Mouse (Mus musculus) liver, postnatal 0 days (tissue): Measurements from ENCODE around the gene C1qtnf7. TPM values are rescaled to one million over a fixed set of nuclear protein-coding genes. Genes with fewer than 3 reads are reported as not detected.

ENCODE experiments used
- ATAC-seq: fragments of 200-750 bp; cut with Nextera tagmentation; 2 replicates; pipeline ENCODE4 v1.8.0; 2017; ENCODE audit warnings: mild to moderate bottlenecking, moderate library complexity
- DNase-seq: peaks from one replicate; pipeline ENCODE4 v3.0.0-alpha.2; 2016
- H3K27ac ChIP-seq: fragments of 300-500 bp; sonication (generic); 2 replicates; pipeline ENCODE4 v1.5.1; 2014; ENCODE audit warnings: antibody characterized with exemption, moderate library complexity, mild to moderate bottlenecking, low read depth
- H3K27me3 ChIP-seq: fragments of 300-500 bp; sonication (generic); 2 replicates; pipeline ENCODE4 v1.6.1; 2014; ENCODE audit warnings: low read length, control low read depth, mixed read lengths; ENCODE audit not compliant: insufficient read depth
- H3K36me3 ChIP-seq: fragments of 300-500 bp; sonication (generic); replicated peaks from 2 replicates; pipeline ENCODE4 v1.6.1; 2014; ENCODE audit warnings: mild to moderate bottlenecking, control low read depth, low read length, moderate library complexity, mixed read lengths; ENCODE audit not compliant: insufficient read depth
- H3K4me1 ChIP-seq: fragments of 300-500 bp; sonication (generic); 2 replicates; pipeline ENCODE4 v1.6.1; 2014; ENCODE audit warnings: antibody characterized with exemption, mild to moderate bottlenecking, control low read depth; ENCODE audit not compliant: insufficient read depth
- H3K4me2 ChIP-seq: fragments of 300-500 bp; sonication (generic); 2 replicates; pipeline ENCODE4 v1.6.1; 2014; ENCODE audit warnings: low read depth, mild to moderate bottlenecking, low read length, moderate library complexity, mixed read lengths
- H3K4me3 ChIP-seq: fragments of 300-500 bp; sonication (generic); 2 replicates; pipeline ENCODE4 v1.5.1; 2014; ENCODE audit warnings: low read depth, low read length
- H3K9ac ChIP-seq: fragments of 300-500 bp; sonication (generic); replicated peaks from 2 replicates; pipeline ENCODE4 v1.6.1; 2014; ENCODE audit warnings: mild to moderate bottlenecking, moderate library complexity
- H3K9me3 ChIP-seq: fragments of 300-500 bp; sonication (generic); 2 replicates; pipeline ENCODE4 v1.6.1; 2016; ENCODE audit warnings: mild to moderate bottlenecking, control low read depth, low read length, mixed read lengths
- CTCF ChIP-seq: sonication (generic); IDR thresholded peaks from 2 replicates; pipeline ENCODE4 v1.5.1; 2016; ENCODE audit warnings: antibody characterized with exemption, low read depth
- EP300 ChIP-seq: IDR thresholded peaks from 2 replicates; pipeline ENCODE4 v1.6.1; 2016; ENCODE audit warnings: antibody characterized with exemption, low read depth, mild to moderate bottlenecking
- WGBS: fragments of 180-500 bp; shearing (Covaris S2); extraction: QIAGEN DNeasy Blood & Tissue Kit; methylation state at CpG from one replicate; pipeline ENCODE4 v1.1.7; 2014; ENCODE audit not compliant: insufficient replicate concordance; 5-methylcytosine and 5-hydroxymethylcytosine counted together
- polyA plus RNA-seq: library from polyadenylated mRNA; unstranded; fragments of >200 nt; fragmentation: Nextera tagmentation; extraction: Ambion mirVana; gene quantifications from 2 replicates; pipeline ENCODE4 v1.2.1, GENCODE M21; 2015

The C1qtnf7 gene
- polyA plus RNA-seq, 1 experiment from 2014 or later: 1.7 TPM

DNA sequence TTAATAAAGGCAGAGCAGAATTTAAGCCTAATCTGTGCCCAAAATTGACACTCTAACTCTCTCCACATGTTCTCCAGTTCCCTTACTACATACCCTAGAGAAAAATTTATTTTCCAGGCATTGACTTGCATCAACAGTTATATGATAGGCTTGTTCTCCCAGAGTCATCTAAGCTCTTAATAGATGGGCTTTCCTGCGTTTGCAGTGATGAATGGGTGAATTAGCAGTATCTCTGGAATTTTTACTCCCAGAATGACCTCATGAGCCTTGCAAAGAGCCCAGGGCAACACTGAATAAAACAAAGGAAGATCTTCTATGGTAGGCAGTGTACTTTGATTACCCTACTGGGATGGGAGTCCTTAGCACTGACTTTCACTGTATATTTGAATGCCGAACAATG lies 33.5 kb upstream of the C1qtnf7 start:
- WGBS: 64% methylated on average over 2 of the region's 2 CpGs
- TF ChIP-seq EP300 (no peak), CTCF (no peak)
- Histone ChIP-seq H3K4me2 (no peak overlapping the region), H3K27ac (no peak overlapping the region), H3K27me3 (no peaks in the 10 kb centered on the region), H3K4me3 (no peak overlapping the region), H3K36me3 (no peaks in the 10 kb centered on the region), H3K4me1 (no peaks in the 10 kb centered on the region), H3K9me3 (no peaks in the 10 kb centered on the region), H3K9ac (no peak overlapping the region)
- ATAC-seq: no peak
- no peak for DNase-seq

DNA sequence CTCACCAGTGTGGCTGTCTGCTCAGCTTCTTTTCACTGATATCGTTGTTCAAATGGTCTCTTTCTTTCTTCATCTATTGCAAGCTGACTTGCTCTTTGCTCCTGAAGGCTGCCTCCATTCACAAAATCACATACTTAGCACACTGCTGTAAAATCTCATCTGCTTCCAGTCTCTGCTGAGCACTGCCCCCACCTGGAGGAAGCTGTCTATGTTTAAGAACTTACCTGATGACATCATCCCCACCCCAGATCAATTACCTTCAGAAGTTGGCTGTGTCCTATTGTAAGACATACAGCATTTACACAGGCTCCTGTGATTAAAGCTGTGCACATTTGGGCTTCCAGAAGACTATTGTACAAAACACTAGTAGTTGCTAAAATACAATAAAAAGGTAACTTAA lies 13.5 kb upstream of the C1qtnf7 start:
- no peaks in the 10 kb centered on the region for H3K9me3 ChIP-seq
- TF ChIP-seq CTCF (no peak), EP300 (no peak)
- no peak overlapping the region for H3K9ac ChIP-seq
- DNase-seq (no peak), ATAC-seq (no peak)
- no peak overlapping the region for H3K4me2 ChIP-seq
- H3K36me3 ChIP-seq: no peaks in the 10 kb centered on the region
- H3K27ac ChIP-seq: no peak overlapping the region
- no peak overlapping the region for H3K4me3 ChIP-seq
- 69% methylated on average over 1 of the region's 1 CpGs for WGBS
- H3K4me1 ChIP-seq: no peaks in the 10 kb centered on the region
- H3K27me3 ChIP-seq: no peaks in the 10 kb centered on the region

DNA sequence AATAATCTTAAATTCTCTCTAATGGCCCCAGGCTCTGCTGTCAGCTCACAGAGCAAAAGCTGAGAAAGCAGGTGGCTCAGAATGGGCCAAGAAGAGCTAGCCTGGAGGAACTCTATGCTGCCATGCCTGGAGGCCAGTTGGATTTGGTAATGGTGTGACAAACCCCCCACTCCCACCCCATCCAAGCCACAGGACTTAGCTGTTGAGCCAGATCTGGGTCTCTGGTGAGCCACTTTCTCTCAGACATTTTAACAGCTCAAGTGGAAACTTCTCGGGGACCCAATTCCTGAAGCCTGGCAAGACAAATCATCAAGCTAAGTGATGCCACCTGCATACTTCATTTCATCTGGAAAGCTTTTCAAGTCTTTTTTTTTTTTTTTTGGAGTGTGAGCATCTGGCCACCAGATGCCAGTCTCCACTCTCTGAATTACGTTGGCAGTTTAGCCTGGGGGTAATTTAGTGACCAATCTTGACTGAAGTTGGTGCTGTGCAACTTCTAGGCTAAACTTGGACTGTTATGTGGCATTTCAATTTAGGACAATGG lies 11.0 kb upstream of the C1qtnf7 start:
- no peaks in the 10 kb centered on the region for H3K36me3 ChIP-seq
- 71% methylated on average over 2 of the region's 2 CpGs for WGBS
- no peaks in the 10 kb centered on the region for H3K27me3 ChIP-seq
- no peak for DNase-seq
- no peaks in the 10 kb centered on the region for H3K9me3 ChIP-seq
- no peaks in the 10 kb centered on the region for H3K4me1 ChIP-seq
- H3K4me3 ChIP-seq: no peak overlapping the region
- no peak overlapping the region for H3K4me2 ChIP-seq
- H3K27ac ChIP-seq: no peak overlapping the region
- H3K9ac ChIP-seq: no peak overlapping the region
- TF ChIP-seq CTCF (no peak), EP300 (no peak)
- no peak for ATAC-seq

DNA sequence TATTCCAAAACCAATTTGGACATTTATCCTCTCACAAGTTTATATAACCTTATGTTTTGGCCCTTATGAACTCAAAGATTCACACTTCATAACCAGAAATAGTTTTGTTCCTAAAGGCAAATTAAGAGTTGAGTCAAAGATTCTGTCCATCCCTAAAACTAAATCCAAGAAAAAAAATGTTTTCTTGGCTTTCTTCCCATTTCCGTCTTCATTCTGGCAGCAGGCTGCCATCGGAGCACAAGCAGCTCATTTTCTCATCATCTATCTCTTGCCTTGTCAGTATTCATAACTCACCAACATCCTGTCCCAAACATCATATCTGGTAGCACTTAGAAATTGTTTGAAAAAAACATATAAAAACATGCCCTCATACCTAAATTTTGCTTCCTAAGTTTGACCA lies 6.9 kb upstream of the C1qtnf7 start:
- H3K4me1 ChIP-seq: no peaks in the 10 kb centered on the region
- H3K27ac ChIP-seq: no peak overlapping the region
- DNase-seq (no peak), ATAC-seq (no peak)
- no peak overlapping the region for H3K4me2 ChIP-seq
- 39% methylated on average over 2 of the region's 2 CpGs for WGBS
- H3K9ac ChIP-seq: no peak overlapping the region
- H3K4me3 ChIP-seq: no peak overlapping the region
- no peaks in the 10 kb centered on the region for H3K27me3 ChIP-seq
- no peak for TF ChIP-seq EP300
- no peak for TF ChIP-seq CTCF
- no peaks in the 10 kb centered on the region for H3K9me3 ChIP-seq
- H3K36me3 ChIP-seq: no peaks in the 10 kb centered on the region

DNA sequence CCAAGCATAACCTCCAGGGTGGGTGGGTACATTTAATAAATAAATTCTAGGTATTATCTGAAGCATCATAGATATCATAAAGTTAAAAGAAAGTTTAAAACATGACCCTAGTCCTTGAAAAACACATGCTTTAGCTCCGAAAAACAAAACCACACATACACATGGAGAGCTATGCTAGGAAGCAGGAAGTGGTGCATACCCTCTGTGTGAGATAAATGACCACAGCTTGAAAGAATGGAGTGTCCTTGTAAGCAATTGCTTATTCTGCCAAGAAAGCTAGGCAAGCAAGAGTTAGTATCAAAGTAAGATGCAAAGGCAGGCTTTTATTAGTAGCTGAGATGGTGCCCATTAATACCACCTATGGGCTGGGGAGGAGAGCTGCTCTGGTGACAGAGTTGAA lies 6.4 kb upstream of the C1qtnf7 start:
- no peaks in the 10 kb centered on the region for H3K27me3 ChIP-seq
- H3K9me3 ChIP-seq: no peaks in the 10 kb centered on the region
- H3K9ac ChIP-seq: no peak overlapping the region
- no peaks in the 10 kb centered on the region for H3K36me3 ChIP-seq
- DNase-seq: no peak
- no peak overlapping the region for H3K4me2 ChIP-seq
- H3K27ac ChIP-seq: no peak overlapping the region
- TF ChIP-seq CTCF (no peak), EP300 (peak; percentile 46; the same call in 1 of the 2 replicates)
- ATAC-seq: no peak
- WGBS: 26% methylated on average over 1 of the region's 1 CpGs
- no peaks in the 10 kb centered on the region for H3K4me1 ChIP-seq
- no peak overlapping the region for H3K4me3 ChIP-seq

DNA sequence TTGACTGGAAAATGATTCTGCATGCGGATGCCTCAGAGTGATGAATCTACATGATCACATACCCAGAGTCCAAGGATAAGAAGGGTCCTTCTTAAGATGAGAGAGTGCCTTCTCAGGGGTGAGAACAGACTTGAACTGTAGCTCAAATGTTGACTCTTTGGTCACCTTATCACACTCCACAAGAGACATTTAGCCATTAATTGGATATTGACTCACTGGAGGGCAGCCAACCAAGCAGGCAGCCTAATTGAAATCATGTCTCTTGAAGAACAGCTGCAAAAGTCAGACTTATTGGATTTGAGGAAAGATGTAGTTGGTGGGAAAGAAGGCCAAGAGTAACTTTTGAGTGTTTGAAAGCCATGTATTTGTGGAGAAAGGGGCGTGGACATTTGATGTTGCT lies 4.2 kb upstream of the C1qtnf7 start:
- WGBS: 62% methylated on average over 2 of the region's 2 CpGs
- Histone ChIP-seq H3K4me3 (no peak overlapping the region), H3K27ac (no peak overlapping the region), H3K9me3 (no peaks in the 10 kb centered on the region), H3K36me3 (no peaks in the 10 kb centered on the region), H3K27me3 (no peaks in the 10 kb centered on the region), H3K4me1 (no peaks in the 10 kb centered on the region), H3K9ac (no peak overlapping the region), H3K4me2 (no peak overlapping the region)
- no peak for DNase-seq
- no peak for ATAC-seq
- TF ChIP-seq EP300 (no peak), CTCF (no peak)

DNA sequence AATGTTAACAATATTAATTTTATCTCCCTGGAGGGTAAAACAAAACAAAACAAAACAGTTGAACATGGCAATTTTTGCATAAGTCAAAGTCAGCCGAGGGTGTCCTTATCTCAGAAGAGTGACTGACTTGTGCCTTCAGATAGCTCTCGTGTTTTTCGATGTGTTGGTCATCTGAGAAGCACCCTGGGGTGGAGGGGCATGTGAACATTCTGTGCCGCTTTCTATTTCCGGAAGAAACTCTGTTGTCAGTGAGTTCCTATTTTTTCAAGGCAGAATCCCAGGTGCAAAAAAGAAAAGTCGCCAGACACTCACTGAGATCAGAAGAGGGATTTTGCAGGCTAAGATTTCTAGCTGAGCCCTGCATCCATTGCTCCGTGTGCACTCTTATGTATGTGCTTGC lies 1.2 kb downstream of the C1qtnf7 start:
- Histone ChIP-seq H3K4me2 (peak overlapping the region; percentile 53), H3K36me3 (no peaks in the 10 kb centered on the region), H3K4me1 (no peaks in the 10 kb centered on the region), H3K9ac (no peak overlapping the region), H3K9me3 (no peaks in the 10 kb centered on the region), H3K4me3 (peak overlapping the region; percentile 17; the same call in 1 of the 2 replicates), H3K27ac (no peak overlapping the region), H3K27me3 (no peaks in the 10 kb centered on the region)
- TF ChIP-seq EP300: no peak
- TF ChIP-seq CTCF: no peak
- ATAC-seq (no peak), DNase-seq (no peak)
- 39% methylated on average over 7 of the region's 7 CpGs for WGBS
